Mouse (Mus musculus) limb, embryonic 15.5 days (tissue): ENCODE measurements around the gene Arntl2. TPM values are rescaled to one million over a fixed set of nuclear protein-coding genes. Genes with fewer than 3 reads are reported as not detected.

Source experiments
- ATAC-seq: fragments of 200-750 bp; cut with Nextera tagmentation; 2 replicates; pipeline ENCODE4 v1.8.0; 2017; ENCODE audit warnings: low read depth, moderate TSS enrichment; ENCODE audit not compliant: insufficient number of reproducible peaks, low FRiP score, low TSS enrichment
- H3K27ac ChIP-seq: fragments of 300-500 bp; sonication (generic); 2 replicates; pipeline ENCODE4 v1.5.1; 2015; ENCODE audit warnings: moderate library complexity, mild to moderate bottlenecking, inconsistent platforms
- H3K27me3 ChIP-seq: fragments of 300-500 bp; sonication (generic); 2 replicates; pipeline ENCODE4 v1.6.1; 2015; ENCODE audit warnings: inconsistent platforms
- H3K36me3 ChIP-seq: fragments of 300-500 bp; sonication (generic); 2 replicates; pipeline ENCODE4 v1.6.1; 2015; ENCODE audit warnings: inconsistent platforms
- H3K4me1 ChIP-seq: fragments of 300-500 bp; sonication (generic); 2 replicates; pipeline ENCODE4 v1.6.1; 2015; ENCODE audit warnings: inconsistent platforms
- H3K4me2 ChIP-seq: fragments of 300-500 bp; sonication (generic); 2 replicates; pipeline ENCODE4 v1.6.1; 2015; ENCODE audit warnings: mild to moderate bottlenecking, inconsistent platforms
- H3K4me3 ChIP-seq: fragments of 300-500 bp; sonication (generic); 2 replicates; pipeline ENCODE4 v1.5.1; 2015; ENCODE audit warnings: mild to moderate bottlenecking, inconsistent platforms
- H3K9ac ChIP-seq: fragments of 300-500 bp; sonication (generic); 2 replicates; pipeline ENCODE4 v1.6.1; 2015; ENCODE audit warnings: inconsistent platforms
- H3K9me3 ChIP-seq: fragments of 300-500 bp; sonication (generic); 2 replicates; pipeline ENCODE4 v1.6.1; 2016; ENCODE audit warnings: inconsistent platforms
- WGBS: fragments of 180-500 bp; shearing (Covaris S2); methylation state at CpG from one replicate; pipeline ENCODE4 v1.1.7; 2015; 5-methylcytosine and 5-hydroxymethylcytosine counted together
- polyA plus RNA-seq: library from polyadenylated mRNA; unstranded; fragments of >200 nt; fragmentation: Nextera tagmentation; extraction: Ambion mirVana; gene quantifications from 2 replicates; pipeline ENCODE4 v1.2.1, GENCODE M21; 2015

Arntl2 gene
- 7.9 and 8.5 TPM in 2 replicates for polyA plus RNA-seq

DNA sequence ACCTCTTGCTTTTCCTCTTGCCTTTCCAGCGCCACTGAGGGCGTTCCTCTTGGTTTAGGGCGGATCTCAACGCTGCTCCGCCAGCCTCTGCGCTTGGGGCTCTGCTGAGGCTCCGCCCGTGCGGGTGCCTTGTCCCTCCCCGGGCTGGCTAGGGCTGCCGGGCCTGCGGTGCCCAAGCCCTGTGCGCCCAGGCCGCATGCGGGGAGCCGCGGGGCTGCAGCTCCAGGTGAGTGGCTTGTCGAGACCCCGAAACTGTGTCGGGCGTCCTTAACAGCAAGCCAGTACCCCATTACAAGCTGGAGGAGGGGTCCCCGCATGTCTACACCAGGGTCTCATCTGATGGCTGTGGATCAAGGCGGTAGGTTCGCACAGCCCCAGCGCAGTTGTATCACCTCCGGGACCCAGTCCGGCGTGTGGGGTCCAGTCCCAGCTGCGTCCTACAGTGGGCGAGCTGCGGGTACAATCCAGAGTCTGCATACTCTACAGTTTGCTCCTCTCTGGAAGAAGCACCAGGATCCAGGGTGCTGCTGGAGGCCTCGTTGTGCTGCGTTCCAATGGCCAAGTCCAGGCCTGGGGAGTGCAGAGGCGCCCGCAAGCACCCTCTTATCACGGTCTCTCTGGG, at the start of gene Arntl2:
TSS of gene Arntl2 (plus strand) at position 132 of the 622 bp plus-strand sequence.
- Histone ChIP-seq H3K36me3 (no peaks in the 10 kb centered on the region), H3K27me3 (no peaks in the 10 kb centered on the region), H3K4me2 (peak within 1 kb of the TSS; percentile 89), H3K27ac (no peak within 1 kb of the TSS), H3K4me3 (peak within 1 kb of the TSS; percentile 54), H3K9ac (peak within 1 kb of the TSS; percentile 66), H3K4me1 (peaks cover 11% of the 10 kb centered on the region), H3K9me3 (no peaks in the 10 kb centered on the region)
- ATAC-seq = peak; percentile 92
- under 1% methylated on average over 36 of the region's 36 CpGs for WGBS

DNA sequence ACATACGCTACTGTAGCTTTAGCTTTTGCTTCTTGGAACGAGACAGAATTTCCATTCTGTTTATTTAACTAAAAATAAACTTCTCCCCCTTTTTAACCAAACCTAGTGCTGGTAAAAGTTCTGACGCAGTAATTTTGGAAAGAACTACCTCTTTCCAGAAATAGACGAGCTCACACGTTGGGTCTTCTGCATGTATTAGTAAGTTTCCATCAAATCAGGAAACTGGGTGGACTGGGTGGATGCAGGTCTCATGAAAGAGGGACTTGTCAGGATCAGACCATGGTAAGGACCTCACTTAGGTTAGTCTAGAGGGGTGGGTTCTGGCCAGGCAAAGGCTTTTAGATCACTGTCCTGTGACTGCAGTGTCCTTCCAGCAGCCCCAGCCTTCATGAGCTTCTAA, 49.3 kb upstream of the Arntl2 start:
- WGBS = 55% methylated on average over 5 of the region's 5 CpGs
- Histone ChIP-seq H3K9me3 (no peaks in the 10 kb centered on the region), H3K4me2 (no peak overlapping the region), H3K9ac (no peak overlapping the region), H3K4me1 (peaks cover 8% of the 10 kb centered on the region; the same call in 1 of the 2 replicates), H3K27me3 (no peaks in the 10 kb centered on the region), H3K36me3 (no peaks in the 10 kb centered on the region), H3K4me3 (no peak overlapping the region), H3K27ac (peak overlapping the region; percentile 76)
- ATAC-seq = peak; percentile 67; the same call in 1 of the 2 replicates

DNA sequence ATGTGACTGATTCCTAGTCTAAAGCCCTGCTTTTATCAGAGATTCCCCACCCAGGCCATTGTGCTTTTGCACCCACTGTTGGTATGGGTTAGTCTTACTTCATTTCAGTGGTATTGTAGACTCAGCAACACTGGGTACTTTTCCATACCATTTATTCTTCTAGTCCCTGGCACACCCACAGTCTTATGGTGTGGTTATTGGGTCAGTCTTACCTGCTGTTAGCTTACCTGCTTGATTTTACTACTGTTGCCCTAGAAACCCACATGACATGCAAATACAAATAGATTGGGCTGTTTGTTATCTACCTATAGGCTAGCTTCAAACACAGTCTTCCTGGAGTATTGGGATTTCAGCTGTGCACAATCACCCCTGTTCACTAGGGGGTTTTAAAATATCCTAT, 48.8 kb upstream of the Arntl2 start:
- Histone ChIP-seq H3K4me1 (peaks cover 8% of the 10 kb centered on the region; the same call in 1 of the 2 replicates), H3K4me2 (no peak overlapping the region), H3K27ac (peak overlapping the region; percentile 76), H3K9ac (no peak overlapping the region), H3K36me3 (no peaks in the 10 kb centered on the region), H3K9me3 (no peaks in the 10 kb centered on the region), H3K4me3 (no peak overlapping the region), H3K27me3 (no peaks in the 10 kb centered on the region)
- ATAC-seq = no peak

DNA sequence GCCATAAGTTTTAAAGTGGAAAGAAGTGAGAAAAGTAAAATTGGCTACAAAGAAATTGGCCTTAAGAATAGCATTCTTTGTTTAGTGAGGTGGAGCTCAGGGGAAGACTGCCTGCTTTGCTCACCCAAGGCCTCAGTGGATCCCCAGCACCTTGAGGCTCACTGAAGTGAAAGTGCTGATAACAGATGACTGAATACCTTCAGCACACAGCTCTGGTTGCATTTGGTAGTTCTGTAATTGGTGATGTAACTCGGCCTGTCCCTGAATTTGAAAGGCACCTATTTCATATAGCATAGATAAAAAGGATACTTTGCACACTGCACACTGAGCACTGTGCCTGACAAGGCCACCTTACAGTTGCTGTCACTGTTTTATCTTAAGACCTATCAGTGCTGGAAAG, 47.6 kb upstream of the Arntl2 start:
- Histone ChIP-seq H3K36me3 (no peaks in the 10 kb centered on the region), H3K4me3 (no peak overlapping the region), H3K4me2 (no peak overlapping the region), H3K27me3 (no peaks in the 10 kb centered on the region), H3K9ac (no peak overlapping the region), H3K4me1 (peaks cover 11% of the 10 kb centered on the region; the same call in 1 of the 2 replicates), H3K27ac (no peak overlapping the region), H3K9me3 (no peaks in the 10 kb centered on the region)
- 81% methylated on average over 1 of the region's 1 CpGs for WGBS
- ATAC-seq = no peak

DNA sequence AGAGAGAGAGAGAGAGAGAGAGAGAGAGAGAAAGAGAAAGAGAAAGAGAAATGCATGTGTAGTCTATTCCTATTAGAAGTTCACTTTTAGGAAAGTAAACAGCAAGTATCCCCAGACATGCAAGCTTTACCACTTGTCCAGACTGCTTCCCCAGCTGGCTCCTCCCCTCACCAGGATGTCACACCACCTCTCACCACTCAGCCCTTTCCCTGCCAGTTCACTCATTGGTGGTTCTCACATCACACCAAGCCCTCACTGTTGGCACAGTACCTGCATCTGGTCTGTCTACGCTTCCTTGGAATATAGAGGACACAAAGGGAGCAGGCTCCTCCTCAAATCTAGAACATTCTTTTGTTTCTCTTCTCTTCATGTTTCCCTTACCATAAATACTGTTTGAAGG, 44.2 kb upstream of the Arntl2 start:
- Histone ChIP-seq H3K4me1 (peaks cover 20% of the 10 kb centered on the region), H3K9ac (no peak overlapping the region), H3K27ac (no peak overlapping the region), H3K4me2 (no peak overlapping the region), H3K27me3 (no peaks in the 10 kb centered on the region), H3K4me3 (no peak overlapping the region), H3K36me3 (no peaks in the 10 kb centered on the region), H3K9me3 (no peaks in the 10 kb centered on the region)
- 42% methylated on average over 1 of the region's 1 CpGs for WGBS
- ATAC-seq = 0 out of 2 replicates have a peak, but pooled peaks have one; percentile 24

DNA sequence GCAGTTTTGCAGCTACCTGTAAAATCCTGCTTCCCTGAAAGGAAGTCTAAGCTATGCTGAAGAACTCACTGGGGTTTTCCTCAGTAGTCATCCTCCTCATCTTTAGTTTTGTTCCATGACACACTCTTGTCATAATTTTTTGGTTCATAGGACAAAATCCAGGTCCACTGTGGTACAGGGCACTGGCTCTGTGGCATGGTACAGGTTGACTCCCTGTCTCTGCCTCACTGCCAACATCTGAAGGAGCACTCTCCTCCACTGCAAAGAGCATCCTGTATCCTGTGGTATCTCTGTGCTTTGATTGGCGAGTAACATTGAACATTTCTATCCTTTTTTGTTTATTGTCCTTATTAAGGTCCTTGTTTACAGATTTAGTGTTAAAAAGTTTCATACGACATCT, 43.7 kb upstream of the Arntl2 start:
- WGBS = 88% methylated on average over 2 of the region's 2 CpGs
- H3K4me2 ChIP-seq = no peak overlapping the region
- no peaks in the 10 kb centered on the region for H3K36me3 ChIP-seq
- no peaks in the 10 kb centered on the region for H3K9me3 ChIP-seq
- no peak overlapping the region for H3K27ac ChIP-seq
- no peak overlapping the region for H3K9ac ChIP-seq
- H3K27me3 ChIP-seq = no peaks in the 10 kb centered on the region
- H3K4me3 ChIP-seq = no peak overlapping the region
- no peak for ATAC-seq
- H3K4me1 ChIP-seq = peaks cover 19% of the 10 kb centered on the region

DNA sequence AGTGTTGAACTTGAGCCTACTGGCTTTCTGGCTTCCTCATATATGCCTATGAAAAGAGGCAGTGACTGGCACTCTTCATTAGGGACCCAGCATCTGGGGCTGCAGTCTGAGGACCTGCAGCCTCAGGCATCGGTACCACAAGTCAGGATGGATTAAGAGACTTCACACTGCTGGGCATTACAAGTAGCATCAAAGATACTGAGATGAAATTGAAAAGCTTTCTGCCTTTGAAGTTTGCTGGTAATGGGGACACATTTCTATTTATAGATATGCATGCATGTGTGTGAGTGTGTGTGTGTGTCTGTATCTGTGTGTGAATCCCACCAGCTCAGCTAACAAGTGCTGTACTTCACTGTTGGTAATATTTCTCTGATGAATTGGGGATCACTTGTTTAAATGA, 43.2 kb upstream of the Arntl2 start:
- Histone ChIP-seq H3K4me2 (no peak overlapping the region), H3K4me3 (no peak overlapping the region), H3K4me1 (peaks cover 22% of the 10 kb centered on the region), H3K9me3 (no peaks in the 10 kb centered on the region), H3K36me3 (no peaks in the 10 kb centered on the region), H3K27me3 (no peaks in the 10 kb centered on the region), H3K27ac (no peak overlapping the region), H3K9ac (no peak overlapping the region)
- WGBS = 44% methylated on average over 1 of the region's 1 CpGs
- no peak for ATAC-seq

DNA sequence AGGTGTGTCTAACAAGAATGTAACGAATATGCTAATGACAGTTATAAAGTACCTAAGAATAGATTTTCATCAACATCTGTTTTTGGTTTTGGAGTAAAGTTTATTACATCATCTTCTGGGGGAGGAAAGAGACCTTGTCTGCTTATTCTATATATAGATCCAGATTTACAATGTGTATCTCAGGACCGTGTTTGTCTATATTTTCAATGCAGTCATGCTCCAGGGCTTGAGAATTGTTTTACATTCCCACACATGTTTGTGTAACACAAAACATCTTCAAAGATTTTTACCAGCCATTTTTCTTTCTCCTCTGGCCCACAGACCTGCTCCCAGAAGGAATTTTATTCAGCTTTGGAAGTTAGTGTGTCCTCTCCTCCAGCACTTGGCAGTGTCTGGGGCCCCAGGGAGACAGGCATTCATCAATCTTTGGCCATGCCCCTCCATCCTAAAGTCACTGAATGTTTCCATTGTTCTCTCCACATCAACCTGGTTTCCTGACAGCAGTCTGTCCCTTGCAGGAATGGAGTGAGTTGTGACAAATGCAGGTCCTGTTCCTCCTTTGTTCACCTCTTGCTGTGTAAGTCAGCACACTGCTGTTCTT, 42.2 kb upstream of the Arntl2 start:
- Histone ChIP-seq H3K4me2 (no peak overlapping the region), H3K36me3 (no peaks in the 10 kb centered on the region), H3K27me3 (no peaks in the 10 kb centered on the region), H3K9ac (no peak overlapping the region), H3K4me1 (peaks cover 22% of the 10 kb centered on the region), H3K4me3 (no peak overlapping the region), H3K27ac (0 out of 2 replicates have a peak overlapping the region, but pooled peaks have one; percentile 38), H3K9me3 (no peaks in the 10 kb centered on the region)
- WGBS = 16% methylated on average over 2 of the region's 2 CpGs
- no peak for ATAC-seq

DNA sequence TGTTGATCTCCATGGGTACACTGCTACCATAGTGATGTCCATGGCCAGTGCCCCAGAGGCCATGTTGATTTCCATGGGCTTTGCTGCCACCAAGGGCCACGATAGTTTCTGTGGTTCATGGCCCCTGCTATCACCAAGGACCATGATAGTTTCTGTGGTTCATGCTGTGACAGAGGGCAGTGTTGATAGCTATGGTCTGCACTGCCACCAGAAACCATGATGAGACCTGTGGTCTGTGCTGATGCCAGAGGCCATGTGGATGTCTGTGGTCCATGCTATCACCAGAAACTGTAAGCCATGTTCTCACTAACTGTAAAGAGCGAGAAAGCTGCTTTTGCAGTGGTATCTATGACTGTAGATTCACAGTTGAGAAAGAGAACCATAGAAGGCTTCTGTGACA, 40.7 kb upstream of the Arntl2 start:
- H3K36me3 ChIP-seq = peaks cover 5% of the 10 kb centered on the region; the same call in 1 of the 2 replicates
- H3K27ac ChIP-seq = no peak overlapping the region
- peaks cover 22% of the 10 kb centered on the region for H3K4me1 ChIP-seq
- no peak for ATAC-seq
- WGBS = 96% methylated on average over 2 of the region's 2 CpGs
- H3K4me2 ChIP-seq = no peak overlapping the region
- H3K9me3 ChIP-seq = no peaks in the 10 kb centered on the region
- H3K27me3 ChIP-seq = no peaks in the 10 kb centered on the region
- H3K4me3 ChIP-seq = no peak overlapping the region
- H3K9ac ChIP-seq = no peak overlapping the region

DNA sequence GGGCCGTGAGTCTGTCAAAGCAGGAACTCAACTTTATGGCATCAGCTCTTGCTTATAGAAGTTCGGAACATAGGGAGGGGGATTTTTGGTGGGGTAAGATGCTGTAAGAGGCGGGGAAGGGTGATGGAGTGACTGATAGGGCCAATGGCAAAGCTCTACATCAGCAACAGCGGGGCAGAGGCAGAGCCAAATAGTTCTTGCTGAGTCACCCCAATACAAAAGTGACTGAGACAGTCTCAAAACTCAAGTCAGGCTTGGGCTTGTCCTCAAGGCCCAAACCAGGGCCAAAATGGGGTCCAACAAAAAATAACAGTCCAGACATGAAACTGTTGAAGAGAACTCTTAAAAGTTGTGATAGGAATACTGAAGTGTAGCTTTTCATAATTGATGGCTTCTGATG, 40.2 kb upstream of the Arntl2 start:
- 87% methylated on average over 4 of the region's 4 CpGs for WGBS
- no peak overlapping the region for H3K27ac ChIP-seq
- no peaks in the 10 kb centered on the region for H3K27me3 ChIP-seq
- H3K9ac ChIP-seq = no peak overlapping the region
- peaks cover 22% of the 10 kb centered on the region for H3K4me1 ChIP-seq
- H3K4me3 ChIP-seq = no peak overlapping the region
- H3K36me3 ChIP-seq = peaks cover 11% of the 10 kb centered on the region; the same call in 1 of the 2 replicates
- no peak overlapping the region for H3K4me2 ChIP-seq
- H3K9me3 ChIP-seq = no peaks in the 10 kb centered on the region
- ATAC-seq = no peak

DNA sequence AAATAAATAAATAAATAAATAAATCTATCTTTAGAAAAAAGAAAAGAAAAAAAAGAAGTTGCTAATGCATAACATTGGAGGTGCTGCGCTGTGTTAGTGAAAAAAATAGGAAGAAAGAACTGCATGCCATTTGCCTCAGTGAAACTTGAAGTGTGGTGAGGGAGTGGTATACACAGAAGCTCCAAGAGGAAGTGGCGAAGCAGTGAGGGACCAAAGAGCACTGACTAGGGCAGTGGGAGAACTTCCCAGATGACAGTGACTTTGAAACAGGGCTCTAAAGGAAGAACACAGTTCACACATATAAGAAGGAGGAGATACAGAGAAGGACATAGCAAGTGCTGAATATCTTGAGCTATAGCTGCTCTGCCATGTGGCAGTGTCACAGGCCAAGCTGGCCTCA, 36.8 kb upstream of the Arntl2 start:
- H3K4me3 ChIP-seq = no peak overlapping the region
- ATAC-seq = no peak
- H3K27ac ChIP-seq = no peak overlapping the region
- H3K27me3 ChIP-seq = no peaks in the 10 kb centered on the region
- H3K4me1 ChIP-seq = peaks cover 13% of the 10 kb centered on the region
- H3K9ac ChIP-seq = no peak overlapping the region
- H3K36me3 ChIP-seq = peaks cover 11% of the 10 kb centered on the region; the same call in 1 of the 2 replicates
- H3K9me3 ChIP-seq = no peaks in the 10 kb centered on the region
- no peak overlapping the region for H3K4me2 ChIP-seq
- 93% methylated on average over 2 of the region's 2 CpGs for WGBS

DNA sequence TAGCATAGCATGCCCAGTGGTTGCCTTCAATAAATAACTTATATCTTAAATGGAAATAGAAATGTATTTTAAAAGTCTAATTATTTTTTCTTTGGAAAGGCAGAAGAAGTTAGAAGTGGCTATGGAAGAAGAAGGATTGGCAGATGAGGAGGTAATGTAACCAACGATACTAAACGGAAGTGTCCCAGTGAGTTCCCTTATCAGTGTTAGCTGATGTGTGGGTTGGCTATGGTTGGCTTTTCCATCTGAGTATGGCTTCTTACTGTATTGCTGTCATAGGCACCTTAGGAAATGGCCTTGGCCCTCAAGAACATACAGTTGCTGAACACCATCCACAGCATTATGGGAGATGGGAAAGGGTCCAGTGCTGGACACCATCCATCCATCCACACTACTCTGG, 35.8 kb upstream of the Arntl2 start:
- Histone ChIP-seq H3K9ac (no peak overlapping the region), H3K4me2 (no peak overlapping the region), H3K9me3 (no peaks in the 10 kb centered on the region), H3K27me3 (no peaks in the 10 kb centered on the region), H3K4me3 (no peak overlapping the region), H3K36me3 (peaks cover 11% of the 10 kb centered on the region; the same call in 1 of the 2 replicates), H3K4me1 (peaks cover 8% of the 10 kb centered on the region; the same call in 1 of the 2 replicates), H3K27ac (no peak overlapping the region)
- no peak for ATAC-seq
- WGBS = 100% methylated on average over 2 of the region's 2 CpGs
